Mouse (Mus musculus) c-Kit-positive CD71-negative TER-119-negative erythroid progenitor cells, embryonic 14.5 days (primary cell): ENCODE measurements around the gene Lax1.
A peak's percentile ranks its signal among the peaks of the same experiment; 100 is the strongest.
"Not testable (repeated sequence)": the region's sequence is repeated elsewhere in the genome, so short reads cannot be mapped to it uniquely, and the experiment has no call there.

Source experiments
- DNase-seq: peaks from one replicate; pipeline ENCODE4 v3.0.0-alpha.2; 2013; ENCODE audit warnings: low read depth

Gene Lax1

GRCm38 (mm10) chr1:133689897-133690296 is at the start of gene Lax1:
TSS of gene Lax1 (minus strand) at chr1:133690108.
- DNase-seq = peak; percentile 28

- no peak for DNase-seq
These were observed 46.8 kb upstream of the Lax1 start for GRCm38 (mm10) chr1:133736664-133737063.

- peak; percentile 24 for DNase-seq
These were observed 46.2 kb upstream of the Lax1 start for GRCm38 (mm10) chr1:133735995-133736652.

GRCm38 (mm10) chr1:133732814-133733213 is 42.9 kb upstream of the Lax1 start:
- no peak for DNase-seq

DNA sequence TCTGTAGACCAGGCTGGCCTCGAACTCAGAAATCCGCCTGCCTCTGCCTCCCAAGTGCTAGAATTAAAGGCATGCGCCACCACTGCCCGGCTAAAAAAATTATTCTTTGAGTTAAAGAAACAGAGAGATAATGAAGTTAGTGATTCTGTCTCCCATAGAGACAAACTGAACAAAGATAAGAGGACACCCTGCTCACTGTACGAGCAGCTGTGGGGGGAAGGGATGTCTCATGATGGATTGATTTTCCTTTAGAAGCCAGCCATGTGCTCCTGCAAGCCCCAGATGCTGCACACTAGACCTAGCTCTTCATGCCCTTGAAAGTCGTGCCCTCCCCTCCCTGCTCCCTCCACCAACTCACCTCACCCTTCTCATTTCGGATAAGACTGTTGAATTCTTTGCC is 38.4 kb upstream of the Lax1 start:
- no peak for DNase-seq

DNA sequence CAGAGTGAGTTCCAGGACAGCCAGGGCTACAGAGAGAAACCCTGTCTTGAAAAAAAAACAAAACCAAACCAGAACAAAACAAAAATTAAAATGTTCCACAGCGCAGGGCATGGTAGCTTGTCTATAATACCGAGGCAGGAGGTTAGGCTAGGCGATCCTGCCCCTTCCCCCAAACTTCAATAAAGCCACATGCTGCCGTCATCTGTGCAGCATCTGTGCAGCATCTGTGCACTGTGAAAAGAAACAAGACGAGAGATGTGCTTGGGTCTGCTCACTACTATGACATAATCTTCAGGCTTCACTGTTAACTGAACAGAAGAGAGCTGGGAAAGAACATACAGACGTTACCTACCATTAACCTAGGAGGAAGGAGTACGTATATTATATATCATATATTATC is 30.4 kb upstream of the Lax1 start:
- no peak for DNase-seq

DNA sequence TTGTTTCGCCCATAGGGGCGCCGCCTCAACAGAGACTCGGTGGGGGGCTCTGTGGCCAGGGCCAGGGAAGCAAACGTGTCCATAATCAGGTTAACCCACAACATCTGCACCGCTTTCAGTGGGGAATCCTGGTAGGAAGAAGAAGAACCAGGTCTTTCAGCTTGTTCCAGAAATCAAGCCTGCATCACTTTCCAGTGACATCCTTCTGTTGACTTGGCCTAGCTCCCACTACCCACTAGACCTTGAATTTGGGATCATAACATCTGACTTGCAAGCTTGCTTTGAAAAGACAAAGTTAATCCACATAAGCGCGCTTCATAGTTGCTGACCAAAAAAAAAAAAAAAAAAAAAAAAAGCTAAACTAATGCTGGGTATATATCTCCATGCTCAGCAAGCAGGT is 28.9 kb upstream of the Lax1 start:
- DNase-seq = no peak

DNA sequence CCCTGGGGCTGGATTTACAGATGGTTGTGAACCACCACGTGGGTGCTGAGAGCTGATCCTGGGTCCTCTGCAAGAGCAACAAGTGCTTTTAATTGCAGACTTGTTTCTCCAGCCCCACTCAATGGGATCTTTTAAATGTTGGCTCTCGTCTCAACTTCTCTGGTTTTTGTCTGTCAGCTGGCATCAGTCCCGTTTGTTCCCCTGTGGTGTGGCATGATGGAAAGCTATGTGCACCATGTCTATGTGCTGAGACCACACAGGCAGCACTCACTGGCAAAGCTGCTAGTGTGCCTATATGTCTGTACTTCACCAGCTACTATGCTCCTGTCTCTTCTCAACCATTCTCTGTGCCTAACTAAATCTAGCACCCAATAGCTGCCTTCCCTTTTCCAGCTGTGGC is 28.4 kb upstream of the Lax1 start:
- no peak for DNase-seq

- peak; percentile 40 for DNase-seq
These were observed 26.6 kb upstream of the Lax1 start for GRCm38 (mm10) chr1:133716464-133716863.

GRCm38 (mm10) chr1:133715191-133715590 is 25.3 kb upstream of the Lax1 start:
- DNase-seq = no peak

DNA sequence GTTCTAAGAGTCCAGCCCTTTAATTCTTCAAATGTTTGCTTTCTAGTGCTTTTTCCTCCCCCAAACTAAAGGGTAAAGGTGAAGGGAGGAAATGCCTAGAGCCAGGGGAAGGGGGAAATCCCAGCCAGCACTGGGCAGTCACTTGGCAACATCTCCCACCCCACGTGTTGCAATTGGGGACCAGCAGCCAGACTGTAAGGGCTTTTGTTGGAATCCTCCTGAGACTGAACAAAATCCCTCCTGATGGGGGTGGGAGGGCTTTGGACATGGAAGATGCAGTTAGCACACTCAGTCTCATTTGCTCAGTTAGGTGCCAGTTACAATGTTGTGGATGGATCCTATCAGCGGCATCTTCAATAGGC is 23.1 kb upstream of the Lax1 start:
- DNase-seq = no peak

DNA sequence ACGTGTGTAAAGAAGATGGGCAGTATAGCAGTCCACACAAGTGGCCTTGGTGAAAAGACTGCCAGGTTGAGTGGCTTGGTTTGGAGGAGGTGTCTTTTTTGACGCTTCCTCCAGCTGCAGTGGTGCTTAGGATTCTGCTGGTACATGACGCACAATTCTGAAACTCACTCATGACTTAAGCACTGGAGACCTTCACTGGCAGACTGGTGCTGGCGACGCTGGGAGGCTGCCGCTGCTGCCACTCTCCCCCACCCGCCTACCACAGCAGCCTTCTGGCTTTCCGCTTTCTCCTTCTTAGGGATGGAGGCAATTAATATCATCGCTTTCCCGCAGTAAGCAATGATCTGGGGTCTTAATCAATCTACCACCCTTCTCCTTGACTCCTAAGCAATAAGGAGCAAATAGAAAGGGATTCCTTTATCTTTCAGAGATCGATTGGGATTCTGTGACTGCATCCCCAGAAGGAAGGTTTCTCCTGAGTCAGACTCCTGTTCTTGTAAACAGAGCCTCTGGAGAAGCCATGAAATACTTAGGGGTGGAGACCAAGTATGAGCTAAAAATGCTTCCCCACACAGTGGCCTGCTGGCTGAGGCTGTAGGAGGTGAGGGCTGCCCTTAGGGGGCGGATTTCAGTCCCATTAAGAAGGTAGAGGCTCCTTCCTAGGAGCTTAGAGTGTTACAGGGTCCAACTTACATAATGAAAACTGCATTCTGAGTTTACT is 22.5 kb upstream of the Lax1 start:
- DNase-seq = no peak

DNA sequence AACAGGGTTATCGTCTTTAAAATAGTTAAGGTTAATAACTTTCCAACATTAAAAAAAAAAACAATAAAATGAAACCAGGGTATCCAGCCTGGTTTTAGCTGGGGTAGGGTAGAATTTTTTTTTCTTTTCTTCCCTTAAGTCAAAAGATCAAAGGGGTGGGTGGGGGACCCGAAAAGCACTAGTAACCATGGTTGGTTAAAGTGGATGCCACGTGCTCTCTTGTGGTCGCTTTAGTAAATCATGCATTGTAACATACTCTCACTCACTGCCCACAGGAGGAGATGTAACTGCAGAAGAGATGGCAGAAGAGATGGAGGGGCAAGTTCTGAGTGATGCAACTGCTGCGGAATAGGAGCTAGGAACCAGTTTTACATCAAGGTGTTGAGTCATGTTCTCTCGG is 21.5 kb upstream of the Lax1 start:
- DNase-seq = no peak

DNA sequence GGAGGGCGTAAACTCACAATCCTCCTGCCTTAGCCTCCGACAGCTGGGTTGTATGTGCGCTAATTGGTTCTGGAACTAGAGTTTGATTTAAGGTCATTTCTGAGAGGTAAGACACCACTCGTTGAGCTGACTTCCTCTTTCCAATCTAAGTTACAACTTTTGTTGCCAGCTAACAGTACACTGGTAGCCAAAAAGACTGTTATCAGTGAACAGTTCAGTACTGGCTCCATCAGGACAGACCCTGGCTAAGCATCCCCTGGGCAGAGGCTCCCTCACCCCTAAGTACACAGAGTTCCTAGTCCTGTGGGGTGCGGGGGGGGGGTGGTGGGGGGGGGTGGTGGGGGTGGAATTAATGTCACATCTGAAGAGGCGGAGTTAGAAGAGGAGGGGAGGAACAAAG is 21.0 kb upstream of the Lax1 start:
- no peak for DNase-seq

- no peak for DNase-seq
These were observed 19.4 kb upstream of the Lax1 start for GRCm38 (mm10) chr1:133709292-133709691.

DNA sequence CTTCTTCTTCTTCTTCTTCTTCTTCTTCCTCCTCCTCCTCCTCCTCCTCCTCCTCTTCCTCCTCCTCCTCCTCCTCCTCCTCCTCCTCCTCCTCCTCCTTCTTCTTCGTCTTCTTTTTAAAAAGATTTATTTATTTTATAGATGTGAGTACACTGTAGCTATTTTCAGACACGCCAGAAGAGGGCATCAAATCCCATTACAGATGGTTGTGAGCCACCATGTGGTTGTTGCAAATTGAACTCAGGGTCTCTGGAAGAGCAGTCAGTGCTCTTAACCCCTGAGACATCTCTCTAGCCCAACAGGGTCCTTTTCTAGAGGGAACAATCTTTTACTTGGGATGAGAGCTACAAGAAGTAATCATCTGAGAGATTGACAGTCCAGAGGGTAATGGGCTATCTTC is 11.9 kb upstream of the Lax1 start:
- not testable (repeated sequence) for DNase-seq

GRCm38 (mm10) chr1:133697935-133698620 is 8.2 kb upstream of the Lax1 start:
- DNase-seq = no peak

DNA sequence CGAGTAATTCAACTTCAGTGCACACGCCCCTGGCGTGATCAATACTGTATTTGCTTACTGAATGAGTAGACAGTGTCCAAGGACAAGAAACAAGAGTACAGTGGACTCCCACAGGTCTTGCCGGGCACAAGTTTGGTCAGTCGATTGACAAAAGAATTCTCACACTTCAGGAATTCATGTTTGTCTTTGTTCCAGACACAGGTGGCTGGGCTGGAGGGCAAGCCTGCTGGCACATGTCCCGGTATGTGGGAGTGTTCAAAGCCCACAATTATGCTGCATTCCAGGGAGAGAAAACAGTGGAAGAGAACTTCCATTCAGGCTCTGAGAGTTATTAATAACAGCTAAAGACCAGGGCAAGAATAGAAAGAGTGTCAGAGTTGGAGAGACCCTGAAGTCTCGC is 6.0 kb upstream of the Lax1 start:
- no peak for DNase-seq

DNA sequence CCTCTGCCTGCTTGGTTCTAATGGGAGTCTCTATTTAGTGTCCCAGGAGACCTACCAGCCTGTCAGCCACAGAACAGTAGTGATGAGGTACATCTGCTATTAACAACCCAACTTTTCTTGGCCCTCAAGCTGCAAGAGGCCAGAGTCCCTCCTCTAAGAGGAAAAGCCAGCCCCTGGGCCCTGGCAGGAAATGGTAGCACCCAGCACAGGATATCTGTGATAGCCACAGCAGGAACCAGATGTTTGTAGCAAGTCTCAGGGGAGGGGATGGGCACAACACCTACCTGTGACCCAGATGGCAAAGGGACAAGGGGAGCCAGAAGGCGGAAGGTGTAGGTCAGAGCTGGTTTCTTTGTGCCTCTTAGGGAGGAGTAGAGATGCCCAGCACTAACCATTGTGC is 5.0 kb upstream of the Lax1 start:
- peak; percentile 30 for DNase-seq

GRCm38 (mm10) chr1:133694301-133694700 is 4.4 kb upstream of the Lax1 start:
- no peak for DNase-seq

DNA sequence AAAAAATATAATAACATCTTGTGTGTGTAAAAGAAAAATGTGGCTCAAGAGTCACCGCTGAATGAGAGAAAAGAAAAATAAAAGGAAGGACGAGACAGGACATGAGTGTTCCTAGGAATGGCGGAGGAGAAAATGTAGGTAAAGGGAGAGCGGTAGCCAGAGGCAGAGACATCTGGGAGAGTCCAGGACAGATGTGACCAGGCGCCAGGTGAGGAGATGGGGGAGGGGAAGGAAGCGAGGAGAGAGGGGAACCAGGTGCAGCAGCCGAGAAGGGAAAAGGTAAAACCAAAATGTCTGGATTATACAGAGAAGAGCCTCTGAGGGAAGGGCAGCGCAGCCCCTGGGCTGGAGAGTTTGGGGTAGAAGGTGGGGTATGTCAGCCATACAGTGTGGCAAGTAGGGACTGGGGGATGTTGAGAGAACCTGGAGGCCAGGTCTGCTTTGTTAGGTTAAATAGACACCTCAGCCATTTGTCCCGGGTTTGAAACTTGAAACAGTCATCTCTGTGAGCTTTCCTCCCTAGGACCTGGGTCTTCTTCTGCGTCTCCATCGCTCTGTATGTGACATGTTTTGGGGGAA is 3.7 kb upstream of the Lax1 start:
- no peak for DNase-seq

DNA sequence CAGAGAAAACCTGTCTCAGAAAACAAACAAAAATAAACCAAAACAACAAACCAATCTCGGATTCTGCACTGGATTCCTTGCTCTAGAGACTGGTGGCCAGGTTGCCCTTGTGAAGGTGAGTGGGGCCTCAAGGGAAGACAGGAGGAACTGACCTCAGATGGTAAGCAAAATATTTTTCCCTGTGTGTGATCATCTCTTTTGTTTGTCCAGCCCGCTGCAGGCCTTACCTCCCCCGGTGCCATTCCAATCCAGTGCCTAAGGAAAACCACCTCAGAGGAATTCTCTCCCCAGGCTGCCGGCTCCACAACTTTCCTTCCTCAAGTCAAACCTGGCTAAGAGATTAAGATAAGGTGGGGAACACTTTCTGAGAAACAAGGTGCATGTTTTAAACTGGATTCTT is 2.3 kb upstream of the Lax1 start:
- DNase-seq = no peak

DNA sequence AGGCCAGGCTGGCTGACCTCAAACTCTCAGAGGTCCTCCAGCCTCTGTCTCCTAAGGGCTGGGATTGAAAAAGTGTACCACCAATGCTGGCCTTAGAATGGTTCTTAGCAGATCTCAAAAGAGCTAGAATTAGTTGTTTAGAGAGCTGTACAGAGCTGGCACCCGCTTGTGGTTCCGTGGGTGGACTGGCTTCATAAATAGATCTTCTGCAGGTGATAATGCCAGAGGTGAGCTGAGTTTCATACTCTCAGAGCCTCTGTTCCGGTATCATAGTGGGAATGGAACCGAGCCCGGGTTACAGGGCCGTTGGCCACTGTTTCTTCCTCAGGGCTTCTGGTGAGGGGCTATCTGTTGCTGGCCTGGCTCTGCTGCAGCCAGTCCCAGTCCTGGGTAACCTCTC is 1.1 kb upstream of the Lax1 start:
- DNase-seq = no peak
